Mouse (Mus musculus) heart, adult 2 months (tissue): Measurements from ENCODE around the gene Dph7. TPM values are rescaled to one million over a fixed set of nuclear protein-coding genes. Genes with fewer than 3 reads are reported as not detected.

Experiments used
- DNase-seq, 2 experiments: peaks; one replicate each; pipeline ENCODE4 v3.0.0; 2021
- H3K27ac ChIP-seq: fragments of 200-600 bp; 2 replicates; pipeline ENCODE4 v1.8.1; 2022
- H3K27me3 ChIP-seq: fragments of 200-500 bp; 2 replicates; pipeline ENCODE4 v1.6.1; 2012; ENCODE audit warnings: mild to moderate bottlenecking, low read length, inconsistent platforms, mixed read lengths; ENCODE audit not compliant: control insufficient read depth, insufficient read depth
- H3K36me3 ChIP-seq: fragments of 200-500 bp; 2 replicates; pipeline ENCODE4 v1.6.1; 2012; ENCODE audit warnings: low read length, inconsistent platforms; ENCODE audit not compliant: control insufficient read depth, insufficient read depth
- H3K4me1 ChIP-seq: fragments of 200-500 bp; 2 replicates; pipeline ENCODE4 v1.6.1; 2011; ENCODE audit warnings: low read length; ENCODE audit not compliant: control insufficient read depth, insufficient read depth
- H3K4me3 ChIP-seq: fragments of 200-600 bp; 2 replicates; pipeline ENCODE4 v1.8.1; 2022
- H3K79me2 ChIP-seq: fragments of 200-500 bp; replicated peaks from 2 replicates; pipeline ENCODE4 v1.6.1; 2012; ENCODE audit warnings: mild to moderate bottlenecking, inconsistent platforms, low read length, moderate library complexity, mixed read lengths; ENCODE audit not compliant: control insufficient read depth, insufficient read depth
- H3K9ac ChIP-seq: fragments of 200-500 bp; 2 replicates; pipeline ENCODE4 v1.6.1; 2012; ENCODE audit warnings: low read depth, mild to moderate bottlenecking, control low read depth, inconsistent platforms, low read length, mixed read lengths
- CTCF ChIP-seq: fragments of 200-600 bp; IDR thresholded peaks from 2 replicates; pipeline ENCODE4 v1.8.1; 2022; ENCODE audit warnings: antibody characterized with exemption, mild to moderate bottlenecking, moderate library complexity
- EP300 ChIP-seq: fragments of 200-500 bp; IDR thresholded peaks from 2 replicates; pipeline ENCODE4 v1.6.1; 2011; ENCODE audit warnings: low read depth, low read length, control low read depth; ENCODE audit not compliant: insufficient read depth
- POLR2A ChIP-seq: fragments of 200-500 bp; IDR thresholded peaks from 2 replicates; pipeline ENCODE4 v1.6.1; 2011; ENCODE audit warnings: mild to moderate bottlenecking, low read depth, low read length, control low read depth; ENCODE audit not compliant: insufficient read depth
- WGBS: fragments of 180-500 bp; shearing (Covaris S2); methylation state at CpG from one replicate; pipeline ENCODE4 v1.1.7; 2018; 5-methylcytosine and 5-hydroxymethylcytosine counted together
- intact Hi-C: fragments of 180-260 bp; cut with DNase I; formaldehyde crosslinking; loops from one replicate; pipeline ENCODE4 v1.15.1; 2025
- long read RNA-seq: library from polyadenylated mRNA; stranded (forward); transcript quantifications from one replicate; pipeline ENCODE4 v2.0.0, GENCODE M21; 2021
- polyA plus RNA-seq: library from polyadenylated mRNA; depleted of rRNA; stranded (reverse); fragments of >200 nt; gene quantifications from 2 replicates; pipeline ENCODE4 v1.2.3, GENCODE M21; 2012; rRNA removed
- total RNA-seq, 2 experiments: library from RNA; stranded (reverse); gene quantifications; 2 replicates each; pipeline ENCODE4 v1.2.3; 2021

Dph7 gene
- total RNA-seq (1 to 10 TPM; 4.0 to 4.4 TPM), polyA plus RNA-seq (6.9 and 10.2 TPM in 2 replicates)
- long read RNA-seq, partial matches to known transcripts: 0 of 6 reads
- long read RNA-seq, other reads (novel, unspliced or antisense): 2 of 6 reads

DNA sequence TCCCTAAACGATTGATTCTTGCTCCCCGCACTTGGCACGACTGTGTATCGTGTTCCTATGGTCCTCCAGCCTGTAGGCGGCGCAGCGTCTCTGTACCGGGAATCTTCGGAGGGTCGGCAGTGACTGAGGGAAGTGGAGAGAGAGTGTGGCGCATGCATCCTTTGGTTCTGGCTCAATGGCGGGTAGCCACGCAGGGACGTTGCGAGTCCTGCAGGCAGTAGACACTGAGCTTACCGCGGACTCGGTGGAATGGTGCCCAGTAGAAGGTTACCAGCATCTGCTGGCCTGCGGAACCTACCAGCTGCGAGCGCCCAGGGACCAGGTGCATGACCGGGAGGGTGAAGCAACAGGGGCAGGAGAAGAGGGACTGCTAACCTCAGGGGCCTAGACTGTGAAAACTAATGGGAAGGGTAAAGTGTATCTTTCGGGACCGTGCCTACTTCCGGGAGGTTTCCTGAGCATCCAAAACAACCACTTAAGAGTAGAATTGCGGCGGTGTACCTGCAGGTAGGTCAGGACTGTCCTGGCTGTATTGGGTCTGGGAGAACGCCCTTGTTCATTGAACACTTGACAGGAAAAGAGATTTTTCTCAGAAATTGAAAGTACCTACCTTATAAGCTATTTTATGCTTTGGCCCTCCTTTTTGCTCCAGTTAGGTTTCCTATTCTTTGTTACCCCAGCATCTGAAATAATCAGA is at the start of gene Dph7:
Gene Dph7, plus strand, starts transcription at position 97 of the 697 bp plus-strand sequence.
- Histone ChIP-seq H3K27me3 (no peaks in the 10 kb centered on the region), H3K36me3 (no peaks in the 10 kb centered on the region), H3K4me1 (peaks cover 3% of the 10 kb centered on the region; the same call in 1 of the 2 replicates), H3K4me3 (peak within 1 kb of the TSS; percentile 85), H3K79me2 (no peaks in the 10 kb centered on the region), H3K9ac (peak within 1 kb of the TSS; percentile 67), H3K27ac (peak within 1 kb of the TSS; percentile 68)
- DNase-seq: peak; percentile 85 to 88
- peak; percentile 95 for TF ChIP-seq CTCF
- peak; percentile 86 for TF ChIP-seq POLR2A
- peak; percentile 81 for TF ChIP-seq EP300
- under 1% methylated on average over 28 of the region's 28 CpGs for WGBS
- intact Hi-C loops: no loop called here

DNA sequence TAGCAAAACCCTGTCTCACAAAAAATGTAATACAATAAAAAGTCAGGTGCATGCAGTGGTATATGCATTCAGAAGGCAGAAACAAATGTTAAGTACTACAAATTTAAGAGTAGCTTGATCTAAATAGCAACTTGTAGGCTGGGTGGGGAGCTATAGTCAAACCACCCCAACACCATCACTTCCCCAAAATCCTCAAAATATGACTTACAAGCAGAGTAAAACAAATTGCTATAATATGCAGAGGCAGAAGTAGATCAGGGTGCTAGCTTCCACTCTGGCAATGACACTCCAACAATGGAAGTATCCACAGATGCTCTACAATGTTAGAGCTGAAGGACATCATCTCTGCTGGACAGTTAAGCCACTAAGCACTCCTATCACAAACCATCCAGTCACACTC is 49.6 kb upstream of the Dph7 start:
- Histone ChIP-seq H3K27me3 (no peaks in the 10 kb centered on the region), H3K27ac (no peak overlapping the region), H3K36me3 (no peaks in the 10 kb centered on the region), H3K79me2 (peaks cover 9% of the 10 kb centered on the region), H3K4me3 (no peak overlapping the region), H3K4me1 (no peaks in the 10 kb centered on the region; the same call in none of the 2 replicates), H3K9ac (no peak overlapping the region)
- intact Hi-C loops: no loop called here
- TF ChIP-seq EP300: no peak
- TF ChIP-seq CTCF: no peak
- no peak for TF ChIP-seq POLR2A
- DNase-seq: no peak

DNA sequence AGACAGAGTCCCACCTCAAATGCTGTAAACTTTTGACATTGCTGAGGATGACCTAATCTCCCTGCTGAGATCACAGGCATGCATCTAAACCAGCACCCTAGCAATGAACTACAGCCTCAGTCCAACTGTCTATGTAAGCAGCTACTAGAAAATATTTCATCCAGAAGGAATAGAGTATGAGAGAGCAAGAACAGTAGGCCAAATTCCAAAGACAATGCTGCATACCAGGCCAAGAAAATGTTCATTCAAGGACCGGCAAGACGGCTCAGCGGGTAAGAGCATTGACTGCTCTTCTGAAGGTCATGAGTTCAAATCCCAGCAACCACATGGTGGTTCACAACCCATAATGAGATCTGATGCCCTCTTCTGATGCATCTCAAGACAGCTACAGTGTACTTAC is 47.4 kb upstream of the Dph7 start:
- intact Hi-C loops: no loop called here
- H3K4me3 ChIP-seq: no peak overlapping the region
- no peak for TF ChIP-seq POLR2A
- no peak for TF ChIP-seq CTCF
- no peak for TF ChIP-seq EP300
- no peaks in the 10 kb centered on the region for H3K27me3 ChIP-seq
- H3K4me1 ChIP-seq: peaks cover 5% of the 10 kb centered on the region
- peaks cover 8% of the 10 kb centered on the region for H3K79me2 ChIP-seq
- H3K27ac ChIP-seq: no peak overlapping the region
- no peak for DNase-seq
- peaks cover 7% of the 10 kb centered on the region; the same call in 1 of the 2 replicates for H3K36me3 ChIP-seq
- WGBS: 44% methylated on average over 3 of the region's 3 CpGs
- H3K9ac ChIP-seq: no peak overlapping the region

DNA sequence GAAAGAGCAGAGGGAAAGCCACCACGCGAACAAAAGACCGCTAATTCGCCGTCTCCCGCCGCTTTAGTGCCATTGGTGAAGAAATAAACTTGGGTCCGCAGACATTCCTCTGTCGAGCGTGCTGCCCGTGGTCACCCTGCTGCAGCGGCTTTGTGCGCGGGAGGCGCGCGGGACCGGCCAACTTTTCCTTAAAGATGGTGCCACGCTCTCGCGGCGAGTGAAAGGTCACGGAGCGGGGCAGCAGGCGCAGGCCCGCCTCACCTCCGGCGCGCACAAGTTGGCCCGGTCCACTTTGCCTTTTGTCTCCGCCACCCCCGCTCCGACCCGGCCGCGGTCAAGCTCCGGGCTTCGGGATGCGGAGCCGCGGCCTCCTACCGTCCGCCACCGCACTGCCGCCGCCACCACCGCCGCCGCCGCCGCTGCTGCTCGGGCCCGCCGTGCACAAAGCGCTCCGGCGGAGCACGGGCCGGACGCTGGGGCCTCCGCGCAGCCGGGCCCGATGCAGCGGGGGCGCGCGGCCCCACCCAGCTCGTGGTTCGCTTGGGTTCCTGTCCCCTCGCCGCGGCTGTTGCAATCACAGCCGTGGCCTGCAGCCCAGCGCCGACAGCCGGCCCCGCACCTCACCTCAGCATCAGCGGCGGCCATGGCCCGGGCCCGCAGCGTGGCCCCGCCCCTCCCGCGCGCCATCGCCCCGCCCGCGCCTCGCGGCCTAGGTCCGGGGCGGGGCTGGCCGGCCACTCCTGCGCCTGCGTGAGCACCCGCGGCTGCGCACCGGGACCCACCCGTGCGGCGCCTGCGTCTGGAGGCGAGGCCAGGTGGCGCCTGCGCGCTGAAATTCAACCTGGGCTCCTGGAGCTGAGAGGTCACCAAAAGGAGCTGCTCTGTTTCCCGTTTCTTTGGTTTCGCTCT is 43.0 kb upstream of the Dph7 start, which contains the start of gene Ehmt1:
Gene Ehmt1, minus strand, starts transcription at position 685 of the 909 bp plus-strand sequence.
- intact Hi-C loops: no loop called here
- Histone ChIP-seq H3K27me3 (no peaks in the 10 kb centered on the region), H3K4me1 (peaks cover 5% of the 10 kb centered on the region), H3K36me3 (peaks cover 7% of the 10 kb centered on the region; the same call in 1 of the 2 replicates), H3K4me3 (peak within 1 kb of the TSS; percentile 87), H3K27ac (peak within 1 kb of the TSS; percentile 91), H3K9ac (peak within 1 kb of the TSS; percentile 95), H3K79me2 (peaks cover 1% of the 10 kb centered on the region; the same call in 1 of the 2 replicates)
- WGBS: under 1% methylated on average over 112 of the region's 112 CpGs
- TF ChIP-seq POLR2A: peak; percentile 96
- 0 out of 2 replicates have a peak, but pooled peaks have one; percentile 35 for TF ChIP-seq EP300
- TF ChIP-seq CTCF: peak; percentile 37
- DNase-seq: peak; percentile 98

DNA sequence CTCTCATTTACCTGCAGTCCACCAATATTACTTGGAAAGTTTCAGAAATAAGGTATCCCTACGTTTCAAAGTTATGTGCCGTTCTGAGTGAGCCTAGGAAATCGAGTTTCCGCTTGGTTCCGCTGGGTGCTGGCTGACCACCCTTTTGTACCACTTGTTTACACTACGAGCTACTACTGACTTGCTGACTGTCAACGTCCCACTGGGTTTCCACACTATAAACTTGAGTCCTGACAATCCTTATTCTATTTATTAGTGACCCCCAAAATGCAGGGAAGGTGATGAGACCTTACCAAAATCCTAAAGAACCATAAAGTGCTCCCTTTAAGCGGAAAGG is 42.4 kb upstream of the Dph7 start:
- TF ChIP-seq EP300 (no peak), POLR2A (no peak), CTCF (no peak)
- no peak for DNase-seq
- intact Hi-C loops: no loop called here

More for the DNA sequence above, 42.4 kb upstream of the Dph7 start:
- peak overlapping the region; percentile 91 for H3K27ac ChIP-seq
- peaks cover 5% of the 10 kb centered on the region for H3K4me1 ChIP-seq
- H3K79me2 ChIP-seq: peaks cover 1% of the 10 kb centered on the region; the same call in 1 of the 2 replicates
- H3K9ac ChIP-seq: peak overlapping the region; percentile 64
- peaks cover 7% of the 10 kb centered on the region; the same call in 1 of the 2 replicates for H3K36me3 ChIP-seq
- no peaks in the 10 kb centered on the region for H3K27me3 ChIP-seq
- H3K4me3 ChIP-seq: peak overlapping the region; percentile 48
- WGBS: 10% methylated on average over 8 of the region's 8 CpGs
